Mouse (Mus musculus) cerebellum, adult 2 months (tissue): ENCODE data around the gene H2-Ob.

Experiments
- CTCF ChIP-seq: fragments of 200-500 bp; IDR thresholded peaks from 2 replicates; pipeline ENCODE4 v1.5.1; 2011; ENCODE audit warnings: low read depth, mild to moderate bottlenecking, control low read depth, low read length, moderate library complexity, borderline replicate concordance; ENCODE audit not compliant: insufficient read depth
- POLR2A ChIP-seq: fragments of 200-500 bp; IDR thresholded peaks from 2 replicates; pipeline ENCODE4 v1.6.1; 2011; ENCODE audit warnings: low read length, control low read depth, borderline replicate concordance; ENCODE audit not compliant: insufficient read depth

GRCm38 (mm10) chr17:34194723-34195122 lies 44.0 kb upstream of the H2-Ob start:
- TF ChIP-seq CTCF = no peak
- TF ChIP-seq POLR2A = no peak
